Mouse (Mus musculus) stomach, embryonic 14.5 days (tissue): ENCODE data around the gene Lmf1. TPM values are rescaled to one million over a fixed set of nuclear protein-coding genes. Genes with fewer than 3 reads are reported as not detected.

ENCODE experiments used
- ATAC-seq: fragments of 200-750 bp; cut with Nextera tagmentation; 2 replicates; pipeline ENCODE4 v1.8.0; 2017; ENCODE audit warnings: low read depth, moderate TSS enrichment; ENCODE audit not compliant: insufficient number of reproducible peaks, insufficient read depth, low FRiP score
- H3K27ac ChIP-seq: fragments of 300-500 bp; sonication (generic); 2 replicates; pipeline ENCODE4 v1.5.1; 2014; ENCODE audit warnings: mild to moderate bottlenecking, low read length, moderate library complexity, mixed read lengths
- H3K27me3 ChIP-seq: fragments of 300-500 bp; sonication (generic); 2 replicates; pipeline ENCODE4 v1.6.1; 2014; ENCODE audit warnings: low read length, control low read depth, mixed read lengths; ENCODE audit not compliant: control insufficient read depth, insufficient read depth
- H3K36me3 ChIP-seq: fragments of 300-500 bp; sonication (generic); 2 replicates; pipeline ENCODE4 v1.6.1; 2014; ENCODE audit warnings: mild to moderate bottlenecking, control low read depth, low read length, moderate library complexity, mixed read lengths; ENCODE audit not compliant: control insufficient read depth, insufficient read depth
- H3K4me1 ChIP-seq: fragments of 300-500 bp; sonication (generic); 2 replicates; pipeline ENCODE4 v1.6.1; 2014; ENCODE audit warnings: low read length, control low read depth, mixed read lengths; ENCODE audit not compliant: control insufficient read depth, insufficient read depth
- H3K4me2 ChIP-seq: fragments of 300-500 bp; sonication (generic); replicated peaks from 2 replicates; pipeline ENCODE4 v1.6.1; 2014; ENCODE audit warnings: low read depth, low read length, control low read depth
- H3K4me3 ChIP-seq: fragments of 300-500 bp; sonication (generic); 2 replicates; pipeline ENCODE4 v1.5.1; 2014; ENCODE audit warnings: low read depth, low read length, control low read depth
- H3K9ac ChIP-seq: fragments of 300-500 bp; sonication (generic); replicated peaks from 2 replicates; pipeline ENCODE4 v1.6.1; 2014; ENCODE audit warnings: low read depth, mild to moderate bottlenecking, control low read depth, low read length, moderate library complexity, mixed read lengths
- H3K9me3 ChIP-seq: fragments of 300-500 bp; sonication (generic); 2 replicates; pipeline ENCODE4 v1.6.1; 2016; ENCODE audit warnings: low read depth, low read length, control low read depth; ENCODE audit not compliant: control insufficient read depth
- WGBS: fragments of 180-500 bp; shearing (Covaris S2); extraction: QIAGEN DNeasy Blood & Tissue Kit; methylation state at CpG from one replicate; pipeline ENCODE4 v1.1.7; 2014; 5-methylcytosine and 5-hydroxymethylcytosine counted together
- polyA plus RNA-seq: library from polyadenylated mRNA; unstranded; fragments of >200 nt; fragmentation: Nextera tagmentation; extraction: Ambion mirVana; gene quantifications from 2 replicates; pipeline ENCODE4 v1.2.1, GENCODE M21; 2014

Lmf1 gene
- polyA plus RNA-seq, 1 experiment from 2014 or later = 30.1 TPM

- WGBS = 82% methylated on average over 8 of the region's 8 CpGs
- Histone ChIP-seq H3K9ac (no peak overlapping the region), H3K36me3 (peaks cover 3% of the 10 kb centered on the region; the same call in 1 of the 2 replicates), H3K27me3 (no peaks in the 10 kb centered on the region), H3K4me2 (no peak overlapping the region), H3K9me3 (no peaks in the 10 kb centered on the region), H3K4me1 (peaks cover 5% of the 10 kb centered on the region), H3K4me3 (no peak overlapping the region), H3K27ac (no peak overlapping the region)
- no peak for ATAC-seq
Measured at GRCm38 (mm10) chr17:25583858-25584257, 5.0 kb downstream of the Lmf1 start.

GRCm38 (mm10) chr17:25584646-25585045 is 5.8 kb downstream of the Lmf1 start:
- WGBS = 90% methylated on average over 9 of the region's 9 CpGs
- no peak overlapping the region for H3K4me2 ChIP-seq
- no peak overlapping the region for H3K4me3 ChIP-seq
- H3K4me1 ChIP-seq = peaks cover 3% of the 10 kb centered on the region
- H3K27ac ChIP-seq = no peak overlapping the region
- no peaks in the 10 kb centered on the region for H3K27me3 ChIP-seq
- H3K9me3 ChIP-seq = no peaks in the 10 kb centered on the region
- peaks cover 5% of the 10 kb centered on the region; the same call in 1 of the 2 replicates for H3K36me3 ChIP-seq
- ATAC-seq = no peak
- H3K9ac ChIP-seq = no peak overlapping the region

- Histone ChIP-seq H3K9ac (no peak overlapping the region), H3K9me3 (no peaks in the 10 kb centered on the region), H3K27me3 (no peaks in the 10 kb centered on the region), H3K4me3 (no peak overlapping the region), H3K4me2 (no peak overlapping the region), H3K4me1 (no peaks in the 10 kb centered on the region), H3K36me3 (peaks cover 9% of the 10 kb centered on the region; the same call in 1 of the 2 replicates), H3K27ac (no peak overlapping the region)
- 90% methylated on average over 6 of the region's 6 CpGs for WGBS
- no peak for ATAC-seq
Measured at GRCm38 (mm10) chr17:25590068-25590467, 11.2 kb downstream of the Lmf1 start.

- WGBS = 77% methylated on average over 4 of the region's 4 CpGs
- H3K27me3 ChIP-seq = no peaks in the 10 kb centered on the region
- no peaks in the 10 kb centered on the region for H3K4me1 ChIP-seq
- H3K4me2 ChIP-seq = no peak overlapping the region
- no peak overlapping the region for H3K9ac ChIP-seq
- peaks cover 9% of the 10 kb centered on the region; the same call in 1 of the 2 replicates for H3K36me3 ChIP-seq
- H3K27ac ChIP-seq = no peak overlapping the region
- H3K9me3 ChIP-seq = no peaks in the 10 kb centered on the region
- no peak overlapping the region for H3K4me3 ChIP-seq
- ATAC-seq = no peak
Measured at GRCm38 (mm10) chr17:25590985-25591384, 12.1 kb downstream of the Lmf1 start.

GRCm38 (mm10) chr17:25592336-25592735 is 13.5 kb downstream of the Lmf1 start:
- H3K4me1 ChIP-seq = no peaks in the 10 kb centered on the region
- no peak overlapping the region for H3K4me3 ChIP-seq
- H3K9ac ChIP-seq = no peak overlapping the region
- H3K9me3 ChIP-seq = no peaks in the 10 kb centered on the region
- no peaks in the 10 kb centered on the region for H3K27me3 ChIP-seq
- no peak for ATAC-seq
- no peak overlapping the region for H3K27ac ChIP-seq
- H3K36me3 ChIP-seq = peaks cover 9% of the 10 kb centered on the region; the same call in 1 of the 2 replicates
- no peak overlapping the region for H3K4me2 ChIP-seq
- WGBS = 93% methylated on average over 6 of the region's 6 CpGs

GRCm38 (mm10) chr17:25593411-25594261 is 14.8 kb downstream of the Lmf1 start:
- no peak overlapping the region for H3K4me3 ChIP-seq
- H3K27ac ChIP-seq = no peak overlapping the region
- ATAC-seq = no peak
- WGBS = 49% methylated on average over 22 of the region's 22 CpGs
- peaks cover 9% of the 10 kb centered on the region; the same call in 1 of the 2 replicates for H3K36me3 ChIP-seq
- H3K4me2 ChIP-seq = no peak overlapping the region
- no peaks in the 10 kb centered on the region for H3K9me3 ChIP-seq
- no peak overlapping the region for H3K9ac ChIP-seq
- H3K27me3 ChIP-seq = no peaks in the 10 kb centered on the region
- no peaks in the 10 kb centered on the region for H3K4me1 ChIP-seq

GRCm38 (mm10) chr17:25595495-25595894 is 16.6 kb downstream of the Lmf1 start:
- Histone ChIP-seq H3K27me3 (no peaks in the 10 kb centered on the region), H3K27ac (no peak overlapping the region), H3K36me3 (no peaks in the 10 kb centered on the region; the same call in 1 of the 2 replicates), H3K4me1 (no peaks in the 10 kb centered on the region), H3K4me2 (no peak overlapping the region), H3K4me3 (no peak overlapping the region), H3K9me3 (no peaks in the 10 kb centered on the region), H3K9ac (no peak overlapping the region)
- ATAC-seq = no peak
- whole genome bisulfite sequencing = 79% methylated on average over 5 of the region's 5 CpGs

- H3K27me3 ChIP-seq = no peaks in the 10 kb centered on the region
- no peak for ATAC-seq
- no peak overlapping the region for H3K27ac ChIP-seq
- 74% methylated on average over 3 of the region's 3 CpGs for WGBS
- H3K4me3 ChIP-seq = no peak overlapping the region
- no peaks in the 10 kb centered on the region for H3K4me1 ChIP-seq
- H3K9ac ChIP-seq = no peak overlapping the region
- H3K9me3 ChIP-seq = no peaks in the 10 kb centered on the region
- no peak overlapping the region for H3K4me2 ChIP-seq
- H3K36me3 ChIP-seq = no peaks in the 10 kb centered on the region; the same call in 1 of the 2 replicates
Measured at GRCm38 (mm10) chr17:25597537-25597936, 18.7 kb downstream of the Lmf1 start.
